Mouse (Mus musculus) heart, adult 2 months (tissue): ENCODE measurements around the gene Gmds. TPM values are rescaled to one million over a fixed set of nuclear protein-coding genes. Genes with fewer than 3 reads are reported as not detected.

Experiments
- DNase-seq, 2 experiments: peaks; one replicate each; pipeline ENCODE4 v3.0.0; 2021
- H3K27ac ChIP-seq: fragments of 200-600 bp; 2 replicates; pipeline ENCODE4 v1.8.1; 2022
- H3K27me3 ChIP-seq: fragments of 200-500 bp; 2 replicates; pipeline ENCODE4 v1.6.1; 2012; ENCODE audit warnings: mild to moderate bottlenecking, low read length, inconsistent platforms, mixed read lengths; ENCODE audit not compliant: control insufficient read depth, insufficient read depth
- H3K36me3 ChIP-seq: fragments of 200-500 bp; 2 replicates; pipeline ENCODE4 v1.6.1; 2012; ENCODE audit warnings: low read length, inconsistent platforms; ENCODE audit not compliant: control insufficient read depth, insufficient read depth
- H3K4me1 ChIP-seq: fragments of 200-500 bp; 2 replicates; pipeline ENCODE4 v1.6.1; 2011; ENCODE audit warnings: low read length; ENCODE audit not compliant: control insufficient read depth, insufficient read depth
- H3K4me3 ChIP-seq: fragments of 200-600 bp; 2 replicates; pipeline ENCODE4 v1.8.1; 2022
- H3K79me2 ChIP-seq: fragments of 200-500 bp; replicated peaks from 2 replicates; pipeline ENCODE4 v1.6.1; 2012; ENCODE audit warnings: mild to moderate bottlenecking, inconsistent platforms, low read length, moderate library complexity, mixed read lengths; ENCODE audit not compliant: control insufficient read depth, insufficient read depth
- H3K9ac ChIP-seq: fragments of 200-500 bp; 2 replicates; pipeline ENCODE4 v1.6.1; 2012; ENCODE audit warnings: low read depth, mild to moderate bottlenecking, control low read depth, inconsistent platforms, low read length, mixed read lengths
- CTCF ChIP-seq: fragments of 200-600 bp; IDR thresholded peaks from 2 replicates; pipeline ENCODE4 v1.8.1; 2022; ENCODE audit warnings: antibody characterized with exemption, mild to moderate bottlenecking, moderate library complexity
- EP300 ChIP-seq: fragments of 200-500 bp; IDR thresholded peaks from 2 replicates; pipeline ENCODE4 v1.6.1; 2011; ENCODE audit warnings: low read depth, low read length, control low read depth; ENCODE audit not compliant: insufficient read depth
- POLR2A ChIP-seq: fragments of 200-500 bp; IDR thresholded peaks from 2 replicates; pipeline ENCODE4 v1.6.1; 2011; ENCODE audit warnings: mild to moderate bottlenecking, low read depth, low read length, control low read depth; ENCODE audit not compliant: insufficient read depth
- WGBS: fragments of 180-500 bp; shearing (Covaris S2); methylation state at CpG from one replicate; pipeline ENCODE4 v1.1.7; 2018; 5-methylcytosine and 5-hydroxymethylcytosine counted together
- intact Hi-C: fragments of 180-260 bp; cut with DNase I; formaldehyde crosslinking; loops from one replicate; pipeline ENCODE4 v1.15.1; 2025
- polyA plus RNA-seq: library from polyadenylated mRNA; depleted of rRNA; stranded (reverse); fragments of >200 nt; gene quantifications from 2 replicates; pipeline ENCODE4 v1.2.3, GENCODE M21; 2012
- total RNA-seq, 2 experiments: library from RNA; stranded (reverse); gene quantifications; 2 replicates each; pipeline ENCODE4 v1.2.3; 2021

Gmds gene
- total and polyA plus RNA-seq, 3 experiments = 4.2 to 6.0 (median 5.2) TPM

- 84% methylated on average over 7 of the region's 7 CpGs for WGBS
- H3K9ac ChIP-seq = no peak overlapping the region
- H3K4me3 ChIP-seq = no peak overlapping the region
- H3K27me3 ChIP-seq = no peaks in the 10 kb centered on the region
- no peak for DNase-seq
- TF ChIP-seq EP300 = no peak
- no peak for TF ChIP-seq POLR2A
- TF ChIP-seq CTCF = no peak
- no peak overlapping the region for H3K27ac ChIP-seq
- intact Hi-C loops = no loop called here
- no peaks in the 10 kb centered on the region for H3K79me2 ChIP-seq
- H3K36me3 ChIP-seq = no peaks in the 10 kb centered on the region; the same call in 1 of the 2 replicates
- no peaks in the 10 kb centered on the region for H3K4me1 ChIP-seq
Measured at GRCm38 (mm10) chr13:32088303-32088977, 250.1 kb downstream of the Gmds start.

GRCm38 (mm10) chr13:32080520-32081249, 257.9 kb downstream of the Gmds start:
- Histone ChIP-seq H3K27me3 (no peaks in the 10 kb centered on the region), H3K4me3 (no peak overlapping the region), H3K36me3 (no peaks in the 10 kb centered on the region), H3K79me2 (no peaks in the 10 kb centered on the region), H3K4me1 (no peaks in the 10 kb centered on the region), H3K27ac (no peak overlapping the region), H3K9ac (no peak overlapping the region)
- TF ChIP-seq EP300 (no peak), POLR2A (no peak), CTCF (no peak)
- 69% methylated on average over 6 of the region's 6 CpGs for WGBS
- no peak for DNase-seq
- intact Hi-C loops = no loop called here

DNA sequence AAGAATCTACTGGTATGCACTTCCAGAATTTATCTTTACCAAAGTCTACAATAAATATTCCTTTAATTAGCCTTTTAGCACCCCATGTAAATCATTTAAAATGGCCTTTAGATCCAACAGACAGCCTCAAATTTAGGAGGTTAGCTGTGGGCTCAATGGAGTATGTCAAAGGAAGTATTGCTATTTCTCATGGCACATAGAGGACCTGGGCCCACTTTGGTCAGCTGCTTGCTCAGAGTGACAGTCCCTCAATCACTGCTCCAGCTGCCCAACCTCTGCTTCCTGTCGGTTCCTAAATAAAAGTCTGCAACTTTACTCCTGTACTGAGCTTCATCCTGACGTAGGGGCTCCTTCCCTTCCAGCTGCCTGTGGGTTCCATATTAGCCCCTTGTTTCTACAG, 264.9 kb downstream of the Gmds start:
- H3K4me3 ChIP-seq = no peak overlapping the region
- intact Hi-C loops = no loop called here
- no peak for TF ChIP-seq EP300
- no peak for TF ChIP-seq POLR2A
- TF ChIP-seq CTCF = no peak
- WGBS = 56% methylated on average over 2 of the region's 2 CpGs
- no peak overlapping the region for H3K27ac ChIP-seq
- no peak for DNase-seq
- no peak overlapping the region for H3K9ac ChIP-seq
- no peaks in the 10 kb centered on the region for H3K4me1 ChIP-seq
- H3K36me3 ChIP-seq = no peaks in the 10 kb centered on the region
- no peaks in the 10 kb centered on the region for H3K27me3 ChIP-seq
- no peaks in the 10 kb centered on the region for H3K79me2 ChIP-seq

DNA sequence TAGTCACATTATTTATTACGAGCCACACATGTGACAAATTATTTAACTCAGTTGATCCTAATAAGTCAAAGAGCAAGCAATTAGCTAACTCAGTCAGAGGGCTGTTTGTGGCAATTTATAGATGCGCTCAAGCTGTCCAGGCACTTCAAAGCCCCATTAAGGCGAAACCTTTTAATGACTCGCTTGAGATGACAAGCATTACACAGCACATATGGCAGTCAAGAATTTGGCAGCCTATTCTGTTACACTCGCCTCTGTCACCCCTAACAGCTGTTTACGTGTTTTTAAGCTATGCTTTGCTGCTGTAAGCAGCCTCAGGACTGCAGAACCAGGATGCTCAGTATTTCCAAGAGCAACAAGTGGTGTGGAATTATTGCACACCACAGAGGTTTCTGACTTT, 283.2 kb downstream of the Gmds start:
- Histone ChIP-seq H3K9ac (no peak overlapping the region), H3K36me3 (no peaks in the 10 kb centered on the region), H3K79me2 (no peaks in the 10 kb centered on the region), H3K4me1 (no peaks in the 10 kb centered on the region), H3K27me3 (no peaks in the 10 kb centered on the region), H3K27ac (no peak overlapping the region), H3K4me3 (no peak overlapping the region)
- 63% methylated on average over 6 of the region's 6 CpGs for WGBS
- TF ChIP-seq EP300 (no peak), CTCF (no peak), POLR2A (no peak)
- DNase-seq = no peak
- intact Hi-C loops = no loop called here

DNA sequence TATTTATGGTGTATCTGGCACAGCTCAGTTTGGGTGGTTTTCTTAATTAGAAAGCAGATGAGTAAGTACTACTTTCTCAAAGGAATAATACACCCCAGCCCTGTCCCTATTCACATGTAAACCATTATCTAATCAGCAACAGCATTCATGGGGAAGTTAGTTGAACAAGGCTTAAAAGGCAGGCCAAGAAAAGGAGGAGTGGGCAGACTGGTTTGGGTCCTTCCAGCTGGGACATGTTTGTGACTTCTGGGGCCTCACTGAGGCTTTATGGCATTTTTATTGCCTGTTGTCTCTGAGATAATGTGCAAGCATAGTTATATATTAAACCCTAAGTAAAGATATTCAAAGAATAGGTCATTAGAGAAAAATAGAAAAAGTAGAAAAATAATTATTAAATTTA, 285.0 kb downstream of the Gmds start:
- intact Hi-C loops = no loop called here
- H3K9ac ChIP-seq = no peak overlapping the region
- H3K4me1 ChIP-seq = no peaks in the 10 kb centered on the region
- no peaks in the 10 kb centered on the region for H3K79me2 ChIP-seq
- no peaks in the 10 kb centered on the region for H3K27me3 ChIP-seq
- no peaks in the 10 kb centered on the region for H3K36me3 ChIP-seq
- H3K27ac ChIP-seq = no peak overlapping the region
- no peak overlapping the region for H3K4me3 ChIP-seq
- TF ChIP-seq POLR2A = no peak
- no peak for TF ChIP-seq CTCF
- TF ChIP-seq EP300 = no peak
- DNase-seq = no peak
